Mouse (Mus musculus) megakaryocyte, embryonic 14.5 days (primary cell): Measurements from ENCODE around the gene Cyyr1.

Source experiments
- FLI1 ChIP-seq: IDR thresholded peaks from 2 replicates; pipeline ENCODE4 v1.6.1; 2012; ENCODE audit warnings: low read length, inconsistent platforms, mixed read lengths
- GATA1 ChIP-seq: IDR thresholded peaks from 3 replicates; pipeline ENCODE4 v1.6.1; 2012; ENCODE audit warnings: mixed read lengths, low read length, inconsistent platforms, borderline replicate concordance

DNA sequence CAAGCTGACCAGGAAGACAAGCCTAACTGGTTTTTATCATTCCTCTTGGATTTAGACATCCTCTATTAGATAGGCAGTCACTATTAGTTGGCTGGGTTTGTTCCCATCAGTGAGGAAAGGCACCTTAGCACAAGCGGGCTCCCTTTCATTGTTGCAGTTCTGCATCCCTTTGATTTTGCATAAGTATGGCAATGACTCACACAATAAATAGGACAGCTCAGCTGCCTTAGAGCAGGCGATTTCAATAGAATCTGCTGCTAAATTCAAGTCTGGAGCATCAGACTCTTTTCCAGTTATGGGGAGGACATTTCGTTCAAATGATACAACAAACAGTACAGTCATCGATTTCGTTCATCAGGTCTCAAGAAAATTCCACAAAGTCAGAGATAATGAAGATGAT is 49.8 kb downstream of the Cyyr1 start:
- TF ChIP-seq GATA1 (no peak), FLI1 (no peak)
